Mouse (Mus musculus): Measurements from ENCODE around the gene Npcd. TPM values are rescaled to one million over a fixed set of nuclear protein-coding genes. Genes with fewer than 3 reads are reported as not detected.

Npcd gene
- polyA plus RNA-seq (2014; fragmentation: Nextera tagmentation; extraction: Ambion mirVana): 0.86 TPM in 1 of 2 replicates, not detected in the other

- peaks cover 39% of the 10 kb centered on the region for H3K4me1 ChIP-seq (ENCODE audit: control insufficient read depth, insufficient read depth, low read length)
- H3K9ac ChIP-seq (ENCODE audit: low read length): peak within 1 kb of the TSS; percentile 95
- no peaks in the 10 kb centered on the region for H3K27me3 ChIP-seq (ENCODE audit: control insufficient read depth, insufficient read depth, low read length)
- H3K36me3 ChIP-seq (ENCODE audit: control insufficient read depth, insufficient read depth, low read length): peaks cover 4% of the 10 kb centered on the region; the same call in 1 of the 2 replicates
- H3K4me3 ChIP-seq (ENCODE audit: low read depth, low read length): peak within 1 kb of the TSS; percentile 88
- H3K4me2 ChIP-seq: peak within 1 kb of the TSS; percentile 98
- peak within 1 kb of the TSS; percentile 95 for H3K27ac ChIP-seq (ENCODE audit: low read depth, low read length)
- H3K9me3 ChIP-seq (ENCODE audit: control insufficient read depth, low read length): no peaks in the 10 kb centered on the region
- under 1% methylated on average over 50 of the region's 58 CpGs for WGBS
- ATAC-seq (ENCODE audit: low FRiP score): peak; percentile 88
- DNase-seq (ENCODE audit: low spot score, missing footprints): peak; percentile 100
These were observed at the start of gene Npcd, which contains the start of gene Cbx6 for GRCm38 (mm10) chr15:79834130-79834880. Npcd (minus strand) TSS chr15:79834237. Cbx6 (minus strand) TSS chr15:79834688.

- DNase-seq (ENCODE audit: low spot score, missing footprints): peak; percentile 100
- Histone ChIP-seq H3K4me1 (ENCODE audit: control insufficient read depth, insufficient read depth, low read length) (0 out of 2 replicates have a peak, but pooled peaks cover 3% of the 10 kb centered on the region), H3K9me3 (ENCODE audit: control insufficient read depth, low read length) (no peaks in the 10 kb centered on the region), H3K4me3 (ENCODE audit: low read depth, low read length) (peak overlapping the region; percentile 40), H3K27ac (ENCODE audit: low read depth, low read length) (peak overlapping the region; percentile 58; the same call in 1 of the 2 replicates), H3K27me3 (ENCODE audit: control insufficient read depth, insufficient read depth, low read length) (no peaks in the 10 kb centered on the region), H3K36me3 (ENCODE audit: control insufficient read depth, insufficient read depth, low read length) (no peaks in the 10 kb centered on the region), H3K4me2 (peak overlapping the region; percentile 58), H3K9ac (ENCODE audit: low read length) (peak overlapping the region; percentile 74)
- WGBS: under 1% methylated on average over 30 of the region's 30 CpGs
- ATAC-seq (ENCODE audit: low FRiP score): peak; percentile 94
These were observed 49.4 kb upstream of the Npcd start for GRCm38 (mm10) chr15:79883352-79883822.

GRCm38 (mm10) chr15:79882623-79883267, 48.7 kb upstream of the Npcd start:
- no peaks in the 10 kb centered on the region for H3K27me3 ChIP-seq (ENCODE audit: control insufficient read depth, insufficient read depth, low read length)
- no peak overlapping the region; the same call in 1 of the 2 replicates for H3K27ac ChIP-seq (ENCODE audit: low read depth, low read length)
- H3K4me1 ChIP-seq (ENCODE audit: control insufficient read depth, insufficient read depth, low read length): 0 out of 2 replicates have a peak, but pooled peaks cover 3% of the 10 kb centered on the region
- H3K9me3 ChIP-seq (ENCODE audit: control insufficient read depth, low read length): no peaks in the 10 kb centered on the region
- 24% methylated on average over 19 of the region's 19 CpGs for WGBS
- ATAC-seq (ENCODE audit: low FRiP score) (peak; percentile 51), DNase-seq (ENCODE audit: low spot score, missing footprints) (no peak)
- H3K36me3 ChIP-seq (ENCODE audit: control insufficient read depth, insufficient read depth, low read length): no peaks in the 10 kb centered on the region
- peak overlapping the region; percentile 40 for H3K4me3 ChIP-seq (ENCODE audit: low read depth, low read length)
- peak overlapping the region; percentile 58 for H3K4me2 ChIP-seq
- peak overlapping the region; percentile 49 for H3K9ac ChIP-seq (ENCODE audit: low read length)

GRCm38 (mm10) chr15:79880477-79880876, 46.4 kb upstream of the Npcd start:
- WGBS: 85% methylated on average over 3 of the region's 3 CpGs
- H3K4me1 ChIP-seq (ENCODE audit: control insufficient read depth, insufficient read depth, low read length): 0 out of 2 replicates have a peak, but pooled peaks cover 3% of the 10 kb centered on the region
- H3K27ac ChIP-seq (ENCODE audit: low read depth, low read length): no peak overlapping the region
- H3K4me3 ChIP-seq (ENCODE audit: low read depth, low read length): no peak overlapping the region
- H3K4me2 ChIP-seq: no peak overlapping the region
- H3K9ac ChIP-seq (ENCODE audit: low read length): no peak overlapping the region
- H3K9me3 ChIP-seq (ENCODE audit: control insufficient read depth, low read length): no peaks in the 10 kb centered on the region
- ATAC-seq (ENCODE audit: low FRiP score): no peak
- no peaks in the 10 kb centered on the region for H3K36me3 ChIP-seq (ENCODE audit: control insufficient read depth, insufficient read depth, low read length)
- no peaks in the 10 kb centered on the region for H3K27me3 ChIP-seq (ENCODE audit: control insufficient read depth, insufficient read depth, low read length)
- no peak for DNase-seq (ENCODE audit: low spot score, missing footprints)

- 66% methylated on average over 13 of the region's 13 CpGs for WGBS
- H3K27me3 ChIP-seq (ENCODE audit: control insufficient read depth, insufficient read depth, low read length): no peaks in the 10 kb centered on the region
- DNase-seq (ENCODE audit: low spot score, missing footprints) (no peak), ATAC-seq (ENCODE audit: low FRiP score) (no peak)
- no peaks in the 10 kb centered on the region for H3K9me3 ChIP-seq (ENCODE audit: control insufficient read depth, low read length)
- H3K9ac ChIP-seq (ENCODE audit: low read length): no peak overlapping the region
- H3K27ac ChIP-seq (ENCODE audit: low read depth, low read length): no peak overlapping the region
- no peaks in the 10 kb centered on the region for H3K36me3 ChIP-seq (ENCODE audit: control insufficient read depth, insufficient read depth, low read length)
- H3K4me3 ChIP-seq (ENCODE audit: low read depth, low read length): no peak overlapping the region
- 0 out of 2 replicates have a peak, but pooled peaks cover 3% of the 10 kb centered on the region for H3K4me1 ChIP-seq (ENCODE audit: control insufficient read depth, insufficient read depth, low read length)
- H3K4me2 ChIP-seq: no peak overlapping the region
These were observed 45.3 kb upstream of the Npcd start for GRCm38 (mm10) chr15:79879319-79879718.

- no peak for ATAC-seq (ENCODE audit: low FRiP score)
- no peaks in the 10 kb centered on the region for H3K27me3 ChIP-seq (ENCODE audit: control insufficient read depth, insufficient read depth, low read length)
- DNase-seq (ENCODE audit: low spot score, missing footprints): no peak
- H3K9ac ChIP-seq (ENCODE audit: low read length): no peak overlapping the region
- H3K4me2 ChIP-seq: no peak overlapping the region
- H3K4me1 ChIP-seq (ENCODE audit: control insufficient read depth, insufficient read depth, low read length): 0 out of 2 replicates have a peak, but pooled peaks cover 3% of the 10 kb centered on the region
- H3K4me3 ChIP-seq (ENCODE audit: low read depth, low read length): no peak overlapping the region
- 79% methylated on average over 6 of the region's 6 CpGs for WGBS
- no peaks in the 10 kb centered on the region for H3K9me3 ChIP-seq (ENCODE audit: control insufficient read depth, low read length)
- H3K36me3 ChIP-seq (ENCODE audit: control insufficient read depth, insufficient read depth, low read length): no peaks in the 10 kb centered on the region
- H3K27ac ChIP-seq (ENCODE audit: low read depth, low read length): no peak overlapping the region
These were observed 44.7 kb upstream of the Npcd start for GRCm38 (mm10) chr15:79878725-79879136.

- Histone ChIP-seq H3K36me3 (ENCODE audit: control insufficient read depth, insufficient read depth, low read length) (no peaks in the 10 kb centered on the region), H3K4me2 (no peak overlapping the region), H3K4me1 (ENCODE audit: control insufficient read depth, insufficient read depth, low read length) (no peaks in the 10 kb centered on the region), H3K27ac (ENCODE audit: low read depth, low read length) (no peak overlapping the region), H3K9me3 (ENCODE audit: control insufficient read depth, low read length) (no peaks in the 10 kb centered on the region), H3K4me3 (ENCODE audit: low read depth, low read length) (no peak overlapping the region), H3K9ac (ENCODE audit: low read length) (no peak overlapping the region), H3K27me3 (ENCODE audit: control insufficient read depth, insufficient read depth, low read length) (no peaks in the 10 kb centered on the region)
- DNase-seq (ENCODE audit: low spot score, missing footprints) (no peak), ATAC-seq (ENCODE audit: low FRiP score) (no peak)
- WGBS: 91% methylated on average over 18 of the region's 18 CpGs
These were observed 41.4 kb upstream of the Npcd start for GRCm38 (mm10) chr15:79875261-79875995.

- WGBS: 63% methylated on average over 2 of the region's 2 CpGs
- ATAC-seq (ENCODE audit: low FRiP score) (no peak), DNase-seq (ENCODE audit: low spot score, missing footprints) (no peak)
- Histone ChIP-seq H3K27me3 (ENCODE audit: control insufficient read depth, insufficient read depth, low read length) (no peaks in the 10 kb centered on the region), H3K4me1 (ENCODE audit: control insufficient read depth, insufficient read depth, low read length) (no peaks in the 10 kb centered on the region), H3K4me3 (ENCODE audit: low read depth, low read length) (no peak overlapping the region), H3K9me3 (ENCODE audit: control insufficient read depth, low read length) (no peaks in the 10 kb centered on the region), H3K36me3 (ENCODE audit: control insufficient read depth, insufficient read depth, low read length) (no peaks in the 10 kb centered on the region), H3K4me2 (no peak overlapping the region), H3K27ac (ENCODE audit: low read depth, low read length) (no peak overlapping the region), H3K9ac (ENCODE audit: low read length) (no peak overlapping the region)
These were observed 40.0 kb upstream of the Npcd start for GRCm38 (mm10) chr15:79873995-79874394.
